Mouse (Mus musculus) CD4-positive naive resting alpha-beta T cell, adult 76 days (primary cell): ENCODE results near the gene Map2k6. TPM values are rescaled to one million over a fixed set of nuclear protein-coding genes. Genes with fewer than 3 reads are reported as not detected.

Source experiments
- total RNA-seq: library from RNA; stranded (reverse); gene quantifications from one replicate; pipeline ENCODE4 v1.2.4, GENCODE M21; 2023

Gene Map2k6
- 18.5 TPM for total RNA-seq

DNA sequence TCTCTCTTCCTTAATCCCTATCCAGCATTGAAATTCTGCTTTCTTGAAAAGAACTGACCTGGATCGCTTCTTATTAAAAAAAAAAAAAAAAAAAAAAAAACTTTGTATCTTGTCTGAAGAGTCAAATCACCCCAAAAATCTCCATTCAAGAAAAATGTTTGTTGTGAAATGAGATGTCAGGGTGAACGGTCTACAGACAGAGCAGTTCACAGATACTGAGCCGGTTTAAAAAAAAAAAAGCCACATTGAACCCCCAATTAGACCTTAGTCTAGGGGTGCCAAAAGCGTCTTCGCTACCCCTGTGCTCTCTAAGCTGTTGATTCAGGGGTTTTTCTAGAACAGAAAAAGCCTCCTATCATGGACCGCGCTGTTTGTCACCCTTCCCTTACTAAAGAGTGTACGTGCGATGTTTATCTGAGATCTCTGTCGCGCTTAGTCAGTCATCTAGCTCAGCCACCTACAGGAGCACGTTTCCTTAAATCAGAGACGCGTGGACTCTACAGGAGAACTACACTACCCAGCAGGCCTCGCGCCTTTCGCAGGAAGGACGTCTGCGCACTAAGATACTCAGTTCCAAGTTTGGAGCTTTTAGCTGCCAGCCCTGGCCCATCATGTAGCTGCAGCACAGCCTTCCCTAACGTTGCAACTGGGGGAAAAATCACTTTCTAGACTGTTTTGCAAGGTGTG is at the start of gene Map2k6:
TSS of gene Map2k6 (plus strand) at position 570 of the 687 bp plus-strand sequence.

Other genes starting within 250 kb of the Map2k6 start
- 0.44 TPM for gene Abca9, start 230.9 kb upstream of the Map2k6 start, total RNA-seq
- 4.7 TPM for gene Abca6, start 147.3 kb upstream of the Map2k6 start, total RNA-seq
- 3.8 TPM for gene Abca5, start 61.4 kb upstream of the Map2k6 start, total RNA-seq